Mouse (Mus musculus): ENCODE results near the gene Ube2e2. TPM values are rescaled to one million over a fixed set of nuclear protein-coding genes. Genes with fewer than 3 reads are reported as not detected.
A peak's percentile ranks its signal among the peaks of the same experiment; 100 is the strongest.
"Not testable (repeated sequence)": the region's sequence is repeated elsewhere in the genome, so short reads cannot be mapped to it uniquely, and the experiment has no call there.

Ube2e2 gene
- total RNA-seq, 2 experiments from 2014 or later = 37.5 to 43.8 TPM

DNA sequence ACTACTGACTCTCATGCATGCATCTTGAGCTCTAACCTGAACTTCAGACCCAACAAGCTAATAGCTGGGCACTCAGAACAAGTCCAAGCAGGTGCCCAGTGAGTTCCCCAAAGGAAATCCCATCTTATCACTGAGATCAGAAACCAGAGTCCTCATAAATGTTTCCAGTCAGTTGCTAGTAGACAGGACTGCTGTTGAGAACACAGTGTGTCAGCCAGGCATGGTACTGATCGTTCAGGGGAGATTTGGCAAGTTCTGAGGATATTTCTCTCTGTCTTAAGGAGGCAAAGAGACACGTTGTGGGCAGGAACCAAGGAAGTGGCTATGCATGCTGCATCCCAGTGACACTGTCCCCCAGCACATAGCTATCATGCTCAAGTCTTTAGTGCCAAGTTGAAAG is 275.5 kb downstream of the Ube2e2 start:
- no peak for DNase-seq

DNA sequence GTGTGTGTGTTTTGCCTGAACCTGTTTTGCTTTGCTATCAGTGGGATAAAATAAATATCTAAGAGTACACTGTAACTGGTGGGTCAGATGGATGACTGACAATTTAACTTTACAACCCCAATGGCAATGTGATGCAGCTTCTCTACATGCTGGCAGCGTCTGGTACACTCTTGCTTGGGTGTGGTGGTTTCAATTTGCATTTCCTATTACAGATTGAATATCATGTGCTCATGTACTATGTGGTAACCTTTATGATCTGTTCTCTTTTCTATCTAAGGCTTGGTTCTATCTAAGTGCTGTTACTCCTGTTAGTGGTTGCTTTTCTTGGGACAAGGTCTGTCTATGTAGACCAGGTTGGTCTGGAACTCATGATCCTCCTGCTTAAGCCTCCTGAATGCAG is 292.1 kb downstream of the Ube2e2 start:
- DNase-seq = no peak

DNA sequence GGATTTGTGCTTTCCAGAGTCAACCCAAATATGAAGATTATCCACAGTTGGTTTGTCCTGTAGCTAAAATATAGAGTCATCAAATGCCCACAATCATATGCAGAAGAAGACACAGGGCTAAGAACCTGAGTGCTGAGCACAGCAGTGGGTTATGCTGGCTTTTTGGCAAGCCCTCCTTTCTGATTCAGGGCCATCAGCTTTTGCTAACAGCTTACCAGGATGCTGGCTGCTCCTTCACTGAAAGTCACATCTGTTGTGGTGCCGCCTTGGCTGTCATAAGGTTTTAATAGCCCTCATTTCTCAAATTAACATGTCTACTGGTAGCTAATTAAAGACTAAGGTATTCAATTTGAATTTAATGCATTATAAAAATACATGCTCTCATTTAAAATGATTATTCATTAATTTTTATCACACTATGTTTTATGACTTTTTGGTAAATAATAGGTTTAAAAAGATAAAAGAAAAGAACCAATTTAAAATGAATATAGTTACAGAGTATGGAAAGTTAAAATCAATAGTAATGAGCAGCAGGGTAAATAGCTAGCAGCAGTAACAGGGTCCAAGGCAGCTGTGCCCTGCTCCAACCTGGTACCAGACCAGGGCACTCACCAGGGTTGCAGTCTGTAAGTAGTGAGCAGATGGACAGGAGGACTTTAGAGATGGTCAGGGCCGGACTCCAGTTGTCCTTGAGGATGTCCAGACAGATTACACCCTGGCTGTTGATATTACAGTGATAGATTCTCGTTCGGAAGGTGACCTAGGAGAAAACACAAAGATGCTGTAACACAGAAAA is 307.6 kb downstream of the Ube2e2 start:
- DNase-seq = no peak

DNA sequence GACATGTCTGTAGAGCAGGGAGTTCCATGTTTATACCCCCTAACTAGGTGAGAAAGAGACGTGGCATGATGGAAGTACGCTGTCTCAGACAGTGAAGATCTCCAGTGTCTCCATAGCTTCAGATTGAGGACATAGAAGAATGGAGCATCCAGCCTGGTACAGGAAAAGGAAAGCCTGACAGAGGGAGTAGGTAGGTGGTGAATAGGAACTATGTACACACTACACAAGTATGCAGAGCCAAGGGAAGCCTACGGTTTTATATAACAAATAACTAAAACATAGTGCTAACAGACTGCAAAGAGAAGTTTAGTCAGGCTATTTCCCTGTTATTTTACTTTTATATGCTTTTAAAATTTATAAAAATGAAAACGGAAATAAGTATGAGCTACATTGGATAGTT is 312.3 kb downstream of the Ube2e2 start:
- no peak for DNase-seq

DNA sequence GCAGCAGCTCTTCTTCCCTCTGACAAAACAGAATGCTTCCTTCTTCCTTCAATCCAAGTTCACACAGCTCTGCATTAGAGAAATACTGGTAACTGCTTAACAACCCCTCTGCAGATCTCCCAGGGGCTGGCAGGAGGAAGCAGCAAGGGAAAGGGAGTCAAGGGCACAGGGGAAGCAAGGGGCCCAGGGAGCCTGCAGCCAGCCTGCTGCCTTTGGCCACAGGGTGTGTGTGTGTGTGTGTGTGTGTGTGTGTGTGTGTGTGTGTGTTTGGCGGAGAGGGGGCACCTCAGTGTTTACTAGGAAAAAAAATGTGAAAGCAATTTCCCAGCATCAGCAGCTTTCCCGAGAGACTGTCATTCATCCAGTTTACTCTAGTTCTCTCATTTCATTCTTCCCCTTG is 319.3 kb downstream of the Ube2e2 start:
- no peak for DNase-seq

DNA sequence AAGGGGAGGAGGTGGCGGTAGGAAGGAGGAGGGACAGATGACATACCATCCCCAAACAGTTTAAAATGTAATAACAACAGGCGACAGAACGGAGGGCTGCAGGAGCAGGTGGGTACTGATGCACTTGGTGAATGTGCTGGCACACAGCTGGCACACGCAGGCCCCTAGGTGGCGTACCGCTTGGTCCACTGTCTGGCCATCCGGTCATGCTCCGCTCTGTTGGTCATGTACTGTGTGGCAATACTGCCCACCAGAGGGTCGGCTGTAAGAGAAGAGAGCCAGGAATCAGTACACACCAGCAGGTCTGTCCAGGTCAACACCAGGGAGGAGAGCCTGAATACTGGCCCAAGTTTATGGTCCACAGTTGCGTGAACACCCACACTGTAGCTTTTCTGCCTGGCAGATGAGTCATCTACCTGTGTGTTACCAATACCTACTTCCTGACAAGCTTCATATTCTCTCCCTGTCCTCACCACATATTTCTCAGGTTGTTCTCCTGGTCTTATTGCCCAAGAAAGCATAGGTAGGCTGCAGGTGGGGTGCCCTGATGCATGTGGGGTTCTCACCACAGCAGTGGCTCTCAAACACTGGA is 319.8 kb downstream of the Ube2e2 start:
- DNase-seq = no peak

DNA sequence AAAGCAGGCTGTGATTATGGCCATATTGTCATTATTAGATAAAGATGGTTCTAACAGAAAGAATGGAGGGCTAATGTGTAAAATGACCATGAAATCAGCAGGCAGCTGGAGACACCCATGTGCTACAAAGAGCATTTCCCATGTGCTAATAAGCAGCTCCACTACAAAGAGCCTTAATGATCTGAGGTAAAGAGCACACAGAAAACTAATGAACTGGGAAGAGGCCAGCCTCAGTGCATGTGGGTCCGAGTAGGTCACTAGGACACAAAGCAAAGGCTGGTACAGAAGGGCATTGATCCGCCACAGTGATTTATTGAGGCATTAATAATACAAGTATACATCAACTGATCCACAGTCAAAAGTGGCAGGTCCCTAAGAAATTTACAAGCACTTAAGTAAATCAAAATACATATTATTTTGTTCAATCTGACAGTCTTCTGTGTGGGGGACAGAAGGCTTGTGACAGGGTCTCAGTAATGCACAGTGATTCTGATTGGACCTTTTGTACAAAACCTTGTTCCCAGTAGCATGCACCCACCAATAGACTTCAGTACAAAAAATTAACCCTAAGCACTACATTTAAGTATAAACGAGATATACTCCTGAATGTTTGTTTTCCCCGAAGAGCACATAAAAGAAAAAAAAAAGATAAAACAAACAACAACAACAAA is 320.6 kb downstream of the Ube2e2 start:
- DNase-seq = no peak

DNA sequence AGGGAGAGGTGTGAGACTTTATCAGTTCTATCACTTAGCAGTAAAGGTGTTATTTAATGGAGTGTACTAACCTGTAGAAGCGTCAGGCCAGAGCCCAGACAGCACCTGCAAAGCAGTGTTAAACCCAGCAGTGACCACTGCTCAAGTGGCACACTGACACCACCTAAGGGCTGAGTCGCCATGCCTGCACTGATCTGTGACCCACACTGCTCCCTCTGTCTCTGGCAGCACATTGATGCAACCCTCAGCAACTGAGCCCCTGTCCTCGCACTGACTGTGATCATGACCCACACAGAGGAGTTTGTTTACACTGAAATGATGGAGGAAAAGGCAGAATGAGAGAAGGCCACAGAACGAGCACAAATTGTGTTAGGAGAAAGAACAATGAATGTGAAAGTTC is 321.2 kb downstream of the Ube2e2 start:
- no peak for DNase-seq

DNA sequence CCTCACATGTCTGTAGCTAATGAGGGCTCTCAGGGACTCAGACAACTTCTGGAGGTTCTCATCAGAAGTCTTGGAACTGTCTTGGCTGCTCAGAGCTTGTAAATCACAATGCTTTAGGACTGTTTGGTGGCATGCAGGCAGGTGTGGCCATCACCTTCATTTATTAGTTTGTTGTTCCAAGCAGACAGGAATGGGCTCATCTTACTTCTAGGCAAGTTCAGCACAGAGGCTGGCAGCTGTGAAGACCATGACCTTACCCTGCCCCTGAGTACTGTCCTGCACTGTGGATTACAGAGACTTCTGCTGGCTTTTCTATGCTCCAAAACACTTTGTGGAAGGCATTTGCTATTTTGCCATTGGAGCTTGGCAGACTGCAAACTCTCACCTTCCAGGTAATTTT is 324.5 kb downstream of the Ube2e2 start:
- DNase-seq = no peak

DNA sequence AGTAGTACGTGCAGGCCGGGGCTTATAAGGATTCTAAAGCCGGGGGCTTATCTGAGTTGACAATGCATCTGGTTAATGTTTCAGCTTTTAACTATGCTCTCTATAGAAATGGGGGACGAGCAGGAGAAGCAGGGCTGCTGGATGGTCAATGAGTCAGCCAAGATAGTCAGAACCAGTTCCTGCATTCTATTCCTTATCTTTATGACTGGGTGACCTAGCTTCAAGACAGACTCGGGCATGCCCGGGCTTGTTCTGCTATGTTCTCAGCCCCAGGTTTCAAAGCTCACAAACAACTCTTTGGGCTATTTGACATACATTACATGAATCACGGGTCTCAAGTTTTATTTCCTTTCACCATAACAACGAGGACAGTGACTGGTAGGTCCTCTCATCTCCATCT is 329.1 kb downstream of the Ube2e2 start:
- DNase-seq = peak; percentile 13

DNA sequence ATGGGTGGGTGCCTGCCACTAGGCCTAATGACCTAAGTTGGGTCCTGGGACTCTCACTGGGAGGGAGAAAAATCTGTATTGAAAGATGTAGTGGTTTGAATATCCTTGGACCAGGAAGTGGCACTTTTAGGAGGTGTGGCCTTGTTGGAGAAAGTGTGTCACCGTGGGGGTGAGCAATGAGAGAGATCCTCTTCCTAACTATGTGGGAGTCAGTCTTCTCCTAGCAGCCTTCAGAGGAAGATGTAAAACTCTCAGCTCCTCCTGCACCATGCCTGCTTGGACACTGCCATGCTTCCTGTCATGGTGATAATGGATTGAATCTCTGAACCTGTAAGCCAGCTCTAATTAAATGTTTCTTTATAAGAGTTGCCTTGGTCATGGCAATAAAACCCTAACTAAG is 338.8 kb downstream of the Ube2e2 start:
- DNase-seq = no peak

DNA sequence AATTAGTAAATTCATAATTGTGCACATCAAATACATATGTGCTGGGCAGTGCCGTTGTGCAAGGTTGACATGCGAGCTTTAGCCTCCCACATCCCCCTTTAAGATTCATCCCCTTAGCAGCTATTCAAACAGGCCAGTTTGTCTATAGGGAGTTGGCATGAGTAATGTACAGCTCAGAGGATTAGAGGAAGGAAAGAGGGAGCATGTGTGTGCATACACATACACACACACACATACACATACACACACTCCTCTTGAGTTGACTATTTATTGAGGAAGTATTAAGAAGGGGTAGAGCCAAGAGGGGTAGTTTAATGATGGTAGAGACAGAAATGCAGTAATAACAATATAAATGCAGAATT is 339.5 kb downstream of the Ube2e2 start:
- DNase-seq = no peak

DNA sequence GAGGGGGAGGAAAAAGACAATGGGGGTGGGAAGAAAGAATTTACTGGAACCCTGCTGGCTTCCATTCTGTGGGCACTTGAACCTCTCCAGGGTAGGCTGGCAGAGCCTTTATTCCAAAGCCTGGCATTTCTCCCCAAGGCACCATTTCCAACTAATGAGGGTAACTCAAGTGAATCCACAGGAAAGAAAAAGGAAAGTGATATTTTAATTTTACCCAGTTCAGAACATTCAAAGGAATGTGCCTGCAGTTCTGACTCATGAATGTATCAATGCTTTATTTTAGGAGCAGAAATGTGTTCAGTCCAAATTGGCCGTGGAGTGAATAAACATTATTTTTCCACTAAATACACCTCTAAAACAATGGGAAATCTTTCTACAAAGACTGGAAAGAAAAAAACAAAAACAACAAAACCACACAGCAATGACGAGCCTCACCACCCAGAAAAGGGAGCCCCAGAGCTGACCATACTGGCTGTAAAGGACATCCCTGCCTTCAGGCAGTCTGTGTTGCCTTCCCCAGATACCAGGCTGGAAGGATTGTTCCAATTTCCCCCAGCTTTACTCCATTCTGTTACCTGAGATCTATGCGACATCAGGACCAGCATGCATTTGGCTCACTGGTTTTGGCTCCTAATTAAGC is 340.0 kb downstream of the Ube2e2 start:
- no peak for DNase-seq

DNA sequence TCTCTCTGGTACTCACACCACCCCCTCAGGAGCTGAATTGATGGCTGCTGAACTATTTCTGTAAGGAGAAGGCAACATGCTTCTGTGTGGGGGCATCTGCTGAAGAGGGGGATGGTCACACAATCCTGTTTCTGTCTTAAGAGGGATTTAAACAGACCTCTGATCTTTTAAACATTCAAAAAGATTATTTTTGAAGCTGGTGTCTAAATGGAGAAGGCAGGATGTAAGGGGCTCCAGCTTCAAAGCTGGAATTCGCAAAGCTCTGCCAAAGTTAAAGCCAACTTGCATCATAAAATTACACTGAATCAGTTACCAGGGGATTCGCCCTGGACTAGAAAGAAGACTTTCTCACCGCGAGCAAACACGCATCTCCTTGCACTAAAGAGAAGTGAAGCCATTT is 346.5 kb downstream of the Ube2e2 start:
- DNase-seq = no peak

DNA sequence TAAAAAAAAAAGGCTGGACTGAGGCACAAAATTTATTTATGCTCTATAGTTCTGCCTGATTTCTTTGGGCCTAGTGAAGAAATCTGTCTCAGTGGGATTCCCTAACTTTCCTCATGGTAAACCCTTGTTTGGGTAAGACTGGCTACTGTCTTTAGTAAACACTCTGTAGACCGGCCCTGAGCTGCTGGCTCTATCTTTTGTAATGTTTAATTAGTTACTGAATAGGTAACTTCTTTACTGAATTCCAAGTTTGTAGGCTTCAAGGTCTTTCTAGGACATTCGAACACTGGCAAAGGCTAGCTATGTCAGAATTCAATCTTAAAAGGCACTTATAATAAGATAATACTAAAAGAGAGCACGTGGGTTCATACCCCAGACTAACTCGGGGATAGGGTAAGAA is 355.0 kb downstream of the Ube2e2 start:
- DNase-seq = not testable (repeated sequence)

DNA sequence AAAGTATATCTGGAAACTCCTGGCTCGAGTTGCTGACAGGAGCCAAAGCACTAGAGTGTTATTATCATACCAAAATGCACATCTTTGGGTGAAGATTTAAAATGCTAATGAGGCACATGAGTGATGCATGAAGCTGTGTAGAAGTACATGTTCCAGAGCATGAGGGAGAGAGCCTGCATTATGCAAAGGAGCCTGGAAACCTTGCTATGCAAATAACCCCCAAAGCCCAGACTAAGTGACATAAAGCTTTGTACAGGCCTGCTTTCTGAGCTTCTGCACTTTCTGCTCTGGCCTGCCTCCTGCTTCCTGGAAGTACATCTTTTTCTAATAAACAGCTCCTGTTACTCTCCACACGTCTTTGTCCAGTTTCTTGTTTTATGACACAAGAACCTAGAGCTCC is 363.2 kb downstream of the Ube2e2 start:
- DNase-seq = no peak

DNA sequence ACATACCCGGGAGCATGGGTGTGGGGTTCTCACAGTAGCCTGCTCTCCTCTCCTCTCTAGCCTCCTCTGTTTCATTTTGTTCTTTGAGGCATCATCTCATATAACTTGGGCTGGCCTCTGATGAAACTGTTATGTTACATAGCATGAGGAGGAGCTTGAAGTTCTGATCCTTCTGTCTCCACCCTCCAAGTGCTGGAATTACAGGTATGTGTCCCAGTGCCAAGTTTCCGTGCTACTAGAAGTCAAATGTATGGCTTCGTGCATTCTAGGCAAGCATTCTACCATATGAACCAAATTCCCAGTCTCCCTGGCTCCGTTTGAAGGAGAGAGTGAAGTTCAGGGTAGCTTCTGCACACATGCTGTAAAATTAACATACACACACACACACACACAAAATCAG is 363.6 kb downstream of the Ube2e2 start:
- DNase-seq = no peak
